Mouse (Mus musculus): ENCODE measurements around the gene Aqp5.

Aqp5 gene

GRCm38 (mm10) chr15:99596056-99596687, 5.6 kb downstream of the Aqp5 start:
- peak; percentile 81 to 91 for DNase-seq (ENCODE audit: low spot score in 2 of 2)

- DNase-seq (ENCODE audit: low spot score in 2 of 2): no peak
These were observed 6.3 kb downstream of the Aqp5 start for GRCm38 (mm10) chr15:99596841-99597240.

GRCm38 (mm10) chr15:99597596-99597995, 7.0 kb downstream of the Aqp5 start:
- DNase-seq (ENCODE audit: low spot score in 2 of 2): no peak

- DNase-seq (ENCODE audit: low spot score in 2 of 2): no peak
These were observed 8.9 kb downstream of the Aqp5 start for GRCm38 (mm10) chr15:99599245-99600070.

GRCm38 (mm10) chr15:99600986-99601822, 10.6 kb downstream of the Aqp5 start, which contains the start of gene Aqp6:
TSS of gene Aqp6 (plus strand) at chr15:99601400.
- no peak for DNase-seq (ENCODE audit: low spot score in 2 of 2)

GRCm38 (mm10) chr15:99601823-99602120, 11.2 kb downstream of the Aqp5 start:
- DNase-seq (ENCODE audit: low spot score in 2 of 2): no peak

GRCm38 (mm10) chr15:99602206-99602820, 11.7 kb downstream of the Aqp5 start:
- DNase-seq (ENCODE audit: low spot score in 2 of 2): no peak

GRCm38 (mm10) chr15:99603216-99603615, 12.6 kb downstream of the Aqp5 start:
- no peak for DNase-seq (ENCODE audit: low spot score in 2 of 2)

- DNase-seq (ENCODE audit: low spot score in 2 of 2): no peak
These were observed 15.0 kb downstream of the Aqp5 start for GRCm38 (mm10) chr15:99605595-99605994.

GRCm38 (mm10) chr15:99606515-99606914, 15.9 kb downstream of the Aqp5 start:
- no peak for DNase-seq (ENCODE audit: low spot score in 2 of 2)

- no peak for DNase-seq (ENCODE audit: low spot score in 2 of 2)
These were observed 17.0 kb downstream of the Aqp5 start for GRCm38 (mm10) chr15:99607388-99608113.

GRCm38 (mm10) chr15:99608382-99609125, 18.0 kb downstream of the Aqp5 start:
- no peak for DNase-seq (ENCODE audit: low spot score in 2 of 2)

GRCm38 (mm10) chr15:99611563-99611962, 21.0 kb downstream of the Aqp5 start:
- DNase-seq (ENCODE audit: low spot score in 2 of 2): peak in 1 of 2 experiments; percentile 0

- DNase-seq (ENCODE audit: low spot score in 2 of 2): no peak
These were observed 23.7 kb downstream of the Aqp5 start for GRCm38 (mm10) chr15:99614273-99614672.

GRCm38 (mm10) chr15:99614753-99615152, 24.2 kb downstream of the Aqp5 start:
- DNase-seq (ENCODE audit: low spot score in 2 of 2): no peak

- no peak for DNase-seq (ENCODE audit: low spot score in 2 of 2)
These were observed 24.7 kb downstream of the Aqp5 start for GRCm38 (mm10) chr15:99615246-99615645.

GRCm38 (mm10) chr15:99618595-99618994, 28.0 kb downstream of the Aqp5 start:
- DNase-seq (ENCODE audit: low spot score in 2 of 2): no peak

- no peak for DNase-seq (ENCODE audit: low spot score in 2 of 2)
These were observed 29.2 kb downstream of the Aqp5 start for GRCm38 (mm10) chr15:99619821-99620220.

- DNase-seq (ENCODE audit: low spot score in 2 of 2): no peak
These were observed 31.5 kb downstream of the Aqp5 start for GRCm38 (mm10) chr15:99622063-99622462.

GRCm38 (mm10) chr15:99631618-99632017, 41.0 kb downstream of the Aqp5 start:
- DNase-seq (ENCODE audit: low spot score in 2 of 2): no peak

GRCm38 (mm10) chr15:99634702-99635101, 44.1 kb downstream of the Aqp5 start:
- no peak for DNase-seq (ENCODE audit: low spot score in 2 of 2)

All from cerebellum, postnatal 4 days (tissue).